Mouse (Mus musculus) heart, embryonic 10.5 days (tissue): ENCODE measurements around the gene Olfr199. TPM values are rescaled to one million over a fixed set of nuclear protein-coding genes. Genes with fewer than 3 reads are reported as not detected.
"Not testable (repeated sequence)": the region's sequence is repeated elsewhere in the genome, so short reads cannot be mapped to it uniquely, and the experiment has no call there.

Experiments
- DNase-seq: peaks from one replicate; pipeline ENCODE4 v3.0.0-alpha.2; 2017; ENCODE audit warnings: low spot score
- H3K27ac ChIP-seq: fragments of 300-500 bp; sonication (generic); 2 replicates; pipeline ENCODE4 v1.5.1; 2016; ENCODE audit warnings: mild to moderate bottlenecking
- H3K27me3 ChIP-seq: fragments of 300-500 bp; sonication (generic); 2 replicates; pipeline ENCODE4 v1.6.1; 2016; ENCODE audit warnings: mild to moderate bottlenecking; ENCODE audit not compliant: poor library complexity, insufficient read depth, severe bottlenecking
- H3K36me3 ChIP-seq: fragments of 300-500 bp; sonication (generic); 2 replicates; pipeline ENCODE4 v1.6.1; 2016; ENCODE audit warnings: mild to moderate bottlenecking, moderate library complexity
- H3K4me1 ChIP-seq: fragments of 300-500 bp; sonication (generic); 2 replicates; pipeline ENCODE4 v1.6.1; 2016; ENCODE audit warnings: mild to moderate bottlenecking
- H3K4me3 ChIP-seq: fragments of 300-500 bp; sonication (generic); 2 replicates; pipeline ENCODE4 v1.5.1; 2016; ENCODE audit warnings: mild to moderate bottlenecking, moderate library complexity
- H3K9me3 ChIP-seq: fragments of 300-500 bp; sonication (generic); 2 replicates; pipeline ENCODE4 v1.6.1; 2016; ENCODE audit warnings: mild to moderate bottlenecking, moderate library complexity
- WGBS: fragments of 180-500 bp; shearing (Covaris S2); methylation state at CpG from one replicate; pipeline ENCODE4 v1.1.7; 2016; 5-methylcytosine and 5-hydroxymethylcytosine counted together
- polyA plus RNA-seq: library from polyadenylated mRNA; unstranded; fragments of >200 nt; fragmentation: Nextera tagmentation; extraction: Ambion mirVana; gene quantifications from 2 replicates; pipeline ENCODE4 v1.2.1, GENCODE M21; 2016

Gene Olfr199
- not detected in 2 replicates for polyA plus RNA-seq

GRCm38 (mm10) chr16:59219667-59220066 is at the start of gene Olfr199:
Gene Olfr199 (minus strand): TSS chr16:59219767.
- 61% methylated on average over 1 of the region's 1 CpGs for WGBS
- H3K9me3 ChIP-seq, DNase-seq, H3K4me3 ChIP-seq, H3K27ac ChIP-seq, H3K27me3 ChIP-seq, H3K36me3 ChIP-seq, H3K4me1 ChIP-seq: not testable (repeated sequence)

GRCm38 (mm10) chr16:59269097-59269496 is 49.5 kb upstream of the Olfr199 start:
- not testable (repeated sequence) for H3K4me1 ChIP-seq, H3K27ac ChIP-seq, DNase-seq, H3K9me3 ChIP-seq, H3K36me3 ChIP-seq, H3K27me3 ChIP-seq, H3K4me3 ChIP-seq
- WGBS, result 71% methylated on average over 4 of the region's 4 CpGs

GRCm38 (mm10) chr16:59249684-59250083 is 30.1 kb upstream of the Olfr199 start:
- no peak for DNase-seq
- H3K36me3 ChIP-seq, result no peaks in the 10 kb centered on the region
- 80% methylated on average over 17 of the region's 17 CpGs for WGBS
- no peaks in the 10 kb centered on the region for H3K27me3 ChIP-seq
- no peak overlapping the region for H3K4me3 ChIP-seq
- no peaks in the 10 kb centered on the region for H3K4me1 ChIP-seq
- H3K27ac ChIP-seq, result no peak overlapping the region
- H3K9me3 ChIP-seq, result no peaks in the 10 kb centered on the region; the same call in 1 of the 2 replicates

GRCm38 (mm10) chr16:59217861-59218260 is 1.7 kb downstream of the Olfr199 start:
- not testable (repeated sequence) for H3K27me3 ChIP-seq, H3K4me1 ChIP-seq, DNase-seq, H3K27ac ChIP-seq, H3K4me3 ChIP-seq, H3K36me3 ChIP-seq, H3K9me3 ChIP-seq
- WGBS, result 80% methylated on average over 3 of the region's 3 CpGs

- not testable (repeated sequence) for H3K36me3 ChIP-seq, H3K4me1 ChIP-seq, H3K27ac ChIP-seq, H3K9me3 ChIP-seq, H3K4me3 ChIP-seq, H3K27me3 ChIP-seq, DNase-seq
- WGBS, result 64% methylated on average over 1 of the region's 1 CpGs
These were observed 16.1 kb downstream of the Olfr199 start, which contains the start of gene Olfr198 for GRCm38 (mm10) chr16:59203433-59203832. Gene Olfr198 (minus strand): TSS chr16:59203533.

GRCm38 (mm10) chr16:59170354-59170753 is 49.2 kb downstream of the Olfr199 start, which contains the start of gene Olfr196:
Gene Olfr196 (minus strand): TSS chr16:59170454.
- H3K27me3 ChIP-seq, result no peaks in the 10 kb centered on the region
- H3K4me3 ChIP-seq, result no peak within 1 kb of the TSS
- H3K36me3 ChIP-seq, result no peaks in the 10 kb centered on the region
- no peaks in the 10 kb centered on the region for H3K9me3 ChIP-seq
- WGBS, result 78% methylated on average over 3 of the region's 3 CpGs
- DNase-seq, result no peak
- H3K4me1 ChIP-seq, result no peaks in the 10 kb centered on the region
- no peak within 1 kb of the TSS for H3K27ac ChIP-seq

Other genes with a start within 250 kb of the Olfr199 start
- not detected in 2 replicates for gene Olfr183, start 224.4 kb downstream of the Olfr199 start, polyA plus RNA-seq
- gene Olfr186, start 189.5 kb downstream of the Olfr199 start, polyA plus RNA-seq, result not detected in 2 replicates
- gene Olfr187, start 180.0 kb downstream of the Olfr199 start, polyA plus RNA-seq, result not detected in 2 replicates
- gene Olfr190, start 141.8 kb downstream of the Olfr199 start, polyA plus RNA-seq, result not detected in 2 replicates
- not detected in 2 replicates for gene Olfr191, start 129.9 kb downstream of the Olfr199 start, polyA plus RNA-seq
- not detected in 2 replicates for gene Olfr193, start 107.9 kb downstream of the Olfr199 start, polyA plus RNA-seq
- not detected in 2 replicates for gene Olfr194, start 98.7 kb downstream of the Olfr199 start, polyA plus RNA-seq
- gene Olfr195, start 72.7 kb downstream of the Olfr199 start, polyA plus RNA-seq, result not detected in 2 replicates
- not detected in 2 replicates for gene Olfr196, start 49.3 kb downstream of the Olfr199 start, polyA plus RNA-seq
- gene Olfr198, start 16.2 kb downstream of the Olfr199 start, polyA plus RNA-seq, result not detected in 2 replicates
- not detected in 2 replicates for gene Olfr201, start 52.9 kb upstream of the Olfr199 start, polyA plus RNA-seq
- not detected in 2 replicates for gene Olfr202, start 67.0 kb upstream of the Olfr199 start, polyA plus RNA-seq
- not detected in 2 replicates for gene Olfr203, start 79.1 kb upstream of the Olfr199 start, polyA plus RNA-seq
- gene Olfr204, start 98.5 kb upstream of the Olfr199 start, polyA plus RNA-seq, result not detected in 2 replicates
- gene Olfr205, start 111.4 kb upstream of the Olfr199 start, polyA plus RNA-seq, result not detected in 2 replicates
- gene Olfr206, start 129.5 kb upstream of the Olfr199 start, polyA plus RNA-seq, result not detected in 2 replicates
- gene Olfr209, start 144.2 kb upstream of the Olfr199 start, polyA plus RNA-seq, result not detected in 2 replicates
- not detected in 2 replicates for gene Gabrr3, start 187.6 kb upstream of the Olfr199 start, polyA plus RNA-seq